Mouse (Mus musculus): Measurements from ENCODE around the gene Fli1.
A peak's percentile ranks its signal among the peaks of the same experiment; 100 is the strongest.

GRCm38 (mm10) chr9:32405191-32405925 is 137.3 kb downstream of the Fli1 start:
- peak; percentile 83 for TF ChIP-seq CTCF (IDR thresholded peaks at IDR 0.05; ENCODE audit: low read depth)
- 0 out of 2 replicates have a peak, but pooled peaks have one; percentile 15 for TF ChIP-seq EP300 (IDR thresholded peaks at IDR 0.05; ENCODE audit: low read depth)
